In the genomic region with DNA sequence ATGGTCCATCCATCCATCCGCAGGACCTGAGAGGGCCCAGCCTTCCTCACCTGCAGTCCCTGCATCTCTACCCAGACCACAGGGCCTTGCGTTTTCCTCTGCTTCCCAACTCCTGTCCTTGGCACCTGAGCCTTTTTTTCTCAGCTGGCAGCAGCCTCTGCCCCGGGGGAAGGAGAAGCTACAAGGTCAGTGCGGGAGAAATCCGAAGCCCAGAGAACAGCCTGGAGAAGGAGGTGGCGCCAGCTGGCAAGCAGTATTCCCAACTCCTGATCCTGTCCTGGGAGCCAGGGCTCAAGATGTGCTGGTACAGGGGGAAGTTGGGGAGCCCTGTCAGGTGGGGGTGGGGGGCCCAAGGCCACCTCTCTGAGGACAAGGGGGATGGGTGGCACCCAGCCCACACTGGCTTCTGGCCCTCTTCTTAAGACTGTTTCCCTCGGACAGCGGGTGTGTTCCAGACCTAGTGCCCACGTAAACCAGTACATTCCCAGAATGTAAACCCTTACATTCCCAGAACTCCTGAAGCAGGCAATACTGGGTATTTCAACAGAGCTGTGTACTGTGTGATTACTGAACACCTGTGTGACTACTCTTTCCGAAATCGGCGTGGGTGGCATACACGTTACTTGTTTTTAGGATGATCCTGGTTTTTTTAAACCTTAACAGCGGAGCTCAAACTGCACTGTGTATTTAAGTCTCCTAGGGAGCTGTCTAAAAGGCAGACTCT, we compare ENCODE assay signal across 11 mouse cellular contexts. TPM values are rescaled to one million over a fixed set of nuclear protein-coding genes. Genes with fewer than 3 reads are reported as not detected.
A peak's percentile ranks its signal among the peaks of the same experiment; 100 is the strongest.
DNase-seq lines count a peak whose midpoint lies in the region; ATAC-seq lines count a peak whose summit lies in the region.
"Had no signal": no experiment of that assay in that cellular context is flagged by ENCODE, and none has a peak within 500 bp of the region (broad histone marks: within the 10 kb centered on the region; RNA-seq: fewer than 3 reads in every experiment).

No protein-coding gene starts in this region.

- no peak overlapping the region for H3K27ac ChIP-seq in forebrain, embryonic 16.5 days (ENCODE audit: low read length)
- H3K27ac ChIP-seq: forebrain, embryonic 10.5 days had no signal

- H3K4me3 ChIP-seq in forebrain, embryonic 16.5 days (replicated peaks; ENCODE audit: low read length): no peak overlapping the region
- H3K4me3 ChIP-seq: forebrain, embryonic 10.5 days; stomach, embryonic 15.5 days had no signal

- H3K4me1 ChIP-seq in forebrain, embryonic 16.5 days (replicated peaks; ENCODE audit: control insufficient read depth, insufficient read depth, low read length): no peaks in the 10 kb centered on the region

- H3K36me3 ChIP-seq in forebrain, embryonic 16.5 days (ENCODE audit: control insufficient read depth, insufficient read depth): no peaks in the 10 kb centered on the region
- H3K36me3 ChIP-seq: forebrain, embryonic 10.5 days; stomach, embryonic 15.5 days had no signal

- ATAC-seq in erythroblast, adult 5-6 weeks (replicated peaks; ENCODE audit: low FRiP score, poor library complexity, severe bottlenecking): no peak
- no peak for ATAC-seq in forebrain, embryonic 16.5 days
- ATAC-seq: intestine, embryonic 16.5 days had no signal

- peak; percentile 81 for DNase-seq in kidney, adult 11 months
- no peak for DNase-seq in kidney, postnatal 4 days
- peak; percentile 83 for DNase-seq in adrenal gland, postnatal 14 days
- peak; percentile 48 to 53 for DNase-seq in cerebellum, postnatal 36 days
- peak; percentile 50 for DNase-seq in heart, postnatal 4 days
- no peak for DNase-seq in spleen, postnatal 36 days (ENCODE audit: low spot score in 2 of 2)

- H3K4me2 ChIP-seq in forebrain, embryonic 16.5 days (ENCODE audit: low read length): no peak overlapping the region
- H3K4me2 ChIP-seq: stomach, embryonic 15.5 days had no signal

- no peaks in the 10 kb centered on the region for H3K27me3 ChIP-seq in forebrain, embryonic 16.5 days (replicated peaks; ENCODE audit: control insufficient read depth, insufficient read depth, low read length)
- H3K27me3 ChIP-seq: stomach, embryonic 15.5 days had no signal

- no peak overlapping the region for H3K9ac ChIP-seq in forebrain, embryonic 16.5 days (replicated peaks; ENCODE audit: low read depth, low read length)
- H3K9ac ChIP-seq: stomach, embryonic 15.5 days had no signal

- no peaks in the 10 kb centered on the region for H3K9me3 ChIP-seq in forebrain, embryonic 16.5 days (ENCODE audit: control insufficient read depth, low read length)
- H3K9me3 ChIP-seq: forebrain, embryonic 10.5 days; stomach, embryonic 15.5 days had no signal

- 79% methylated on average over 14 of the region's 14 CpGs for WGBS in forebrain, embryonic 16.5 days

RNA-seq across cellular contexts. Expression of a gene that starts 9.9 kb away (rescaled TPM):
- 115 and 132 TPM in 2 replicates for total RNA-seq in adrenal gland, postnatal 14 days (2021)
- 10 to 100 TPM; 34.1 to 35.2 TPM for total RNA-seq in heart, postnatal 4 days (2021)
- 4.8 and 6.5 TPM in 2 replicates for total RNA-seq in erythroblast, adult 5-6 weeks (2015; ENCODE audit: low replicate concordance)
- total RNA-seq in erythroblast, adult 5-6 weeks (2017; ENCODE audit: low replicate concordance): 4.2 and 7.0 TPM in 2 replicates
- polyA plus RNA-seq in forebrain, embryonic 16.5 days (2015; fragmentation: Nextera tagmentation; extraction: Ambion mirVana): 2.1 TPM in 2 replicates

RNA-seq across cellular contexts. Expression of a gene that starts 44.1 kb away (rescaled TPM):
- 24.7 and 29.6 TPM in 2 replicates for total RNA-seq in adrenal gland, postnatal 14 days (2021)
- 10 to 100 TPM; 26.2 to 26.7 TPM for total RNA-seq in heart, postnatal 4 days (2021)
- total RNA-seq in erythroblast, adult 5-6 weeks (2015; ENCODE audit: low replicate concordance): not detected in 2 replicates
- total RNA-seq in erythroblast, adult 5-6 weeks (2017; ENCODE audit: low replicate concordance): 0.42 TPM in 1 of 2 replicates, not detected in the other
- polyA plus RNA-seq in forebrain, embryonic 16.5 days (2015; fragmentation: Nextera tagmentation; extraction: Ambion mirVana): 5.8 and 7.0 TPM in 2 replicates

Comparison
In these comparisons a context has a peak if more than half of its experiments do, and no peak if none do; other contexts are left out.
1. DNase-seq: peak in kidney, adult 11 months (single experiment), adrenal gland, postnatal 14 days (single experiment), cerebellum, postnatal 36 days (2 of 2) and heart, postnatal 4 days (single experiment); none in kidney, postnatal 4 days (0 of 2) and spleen, postnatal 36 days (0 of 2).
2. RNA of a gene that starts 9.9 kb away (total RNA-seq): 115 to 132 TPM in adrenal gland, postnatal 14 days and 34.1 to 35.2 TPM in heart, postnatal 4 days; 4.2 to 7.0 TPM in erythroblast, adult 5-6 weeks; every median in the first group is over 4 times any median in the second.
3. RNA of a gene that starts 44.1 kb away (total RNA-seq): 26.2 to 26.7 TPM in heart, postnatal 4 days and 24.7 to 29.6 TPM in adrenal gland, postnatal 14 days; 0.42 TPM in erythroblast, adult 5-6 weeks; every median in the first group is over 10 times any median in the second.